Mouse (Mus musculus) megakaryocyte-erythroid progenitor cell, adult 5-6 weeks (primary cell): ENCODE results near the gene Ciao2b. TPM values are rescaled to one million over a fixed set of nuclear protein-coding genes. Genes with fewer than 3 reads are reported as not detected.

ENCODE experiments used
- ATAC-seq: replicated peaks from 2 replicates; pipeline ENCODE4 v1.8.0; 2016; ENCODE audit warnings: mild to moderate bottlenecking, inconsistent platforms; ENCODE audit not compliant: severe bottlenecking, poor library complexity, low FRiP score, low TSS enrichment
- total RNA-seq, 2 experiments: library from RNA; stranded (forward) in 1 of 2; stranded (reverse) in 1 of 2; fragments of 200-1000, 215-1000 nt in 1 of 2; fragments of >200 nt in 1 of 2; fragmentation: Nextera tagmentation in 1 of 2; gene quantifications; 2 replicates each; pipeline ENCODE4 v1.2.3; 2014 to 2017

The Ciao2b gene
- total RNA-seq, 2 experiments from 2014 or later, result 27.7 to 66.1 TPM

GRCm38 (mm10) chr8:104627065-104627740 lies 14.6 kb downstream of the Ciao2b start:
- no peak for ATAC-seq

GRCm38 (mm10) chr8:104624161-104624560 lies 17.6 kb downstream of the Ciao2b start, which contains the start of gene Cdh16:
Cdh16 (minus strand) TSS chr8:104624396.
- ATAC-seq, result no peak

DNA sequence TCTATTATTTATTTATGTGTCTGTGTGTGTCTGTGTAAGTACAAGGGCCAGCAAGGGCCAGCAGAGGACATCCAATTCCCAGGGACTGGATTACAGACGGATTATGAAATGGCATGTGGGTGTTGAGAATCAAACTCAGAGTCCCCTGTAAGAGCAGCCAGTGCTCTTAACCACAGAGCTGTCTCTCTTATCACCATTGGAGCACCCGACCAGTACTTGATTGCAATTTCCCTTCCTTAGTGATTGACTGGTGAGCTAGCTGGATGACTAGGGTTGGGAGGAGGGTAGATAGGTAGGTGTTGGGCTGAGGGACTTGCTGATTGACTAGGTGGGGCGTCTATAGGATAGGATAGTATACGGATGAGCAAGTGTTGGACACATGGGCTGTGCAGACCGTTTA lies 21.0 kb downstream of the Ciao2b start:
- peak; percentile 31; the same call in 1 of the 2 replicates for ATAC-seq

DNA sequence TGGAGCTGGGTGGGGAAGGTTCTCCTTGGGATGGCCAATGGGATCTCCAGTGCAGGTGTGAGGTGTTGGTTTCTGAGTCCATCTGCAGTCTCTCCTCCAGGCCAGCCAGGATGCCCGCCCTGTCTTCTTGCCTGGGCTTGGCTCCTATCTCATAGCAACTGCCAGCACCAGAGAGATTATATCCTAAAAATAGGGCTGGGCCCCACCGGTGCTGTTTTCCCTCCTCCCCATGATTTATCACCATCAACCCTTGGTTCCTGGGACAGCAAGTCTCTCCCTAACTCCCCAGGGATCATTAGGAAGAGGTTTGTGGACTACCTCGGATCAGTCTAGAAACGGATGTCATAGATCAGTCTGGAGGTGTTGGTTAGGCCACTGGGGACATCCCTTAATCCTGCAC lies 28.6 kb downstream of the Ciao2b start:
- no peak for ATAC-seq

DNA sequence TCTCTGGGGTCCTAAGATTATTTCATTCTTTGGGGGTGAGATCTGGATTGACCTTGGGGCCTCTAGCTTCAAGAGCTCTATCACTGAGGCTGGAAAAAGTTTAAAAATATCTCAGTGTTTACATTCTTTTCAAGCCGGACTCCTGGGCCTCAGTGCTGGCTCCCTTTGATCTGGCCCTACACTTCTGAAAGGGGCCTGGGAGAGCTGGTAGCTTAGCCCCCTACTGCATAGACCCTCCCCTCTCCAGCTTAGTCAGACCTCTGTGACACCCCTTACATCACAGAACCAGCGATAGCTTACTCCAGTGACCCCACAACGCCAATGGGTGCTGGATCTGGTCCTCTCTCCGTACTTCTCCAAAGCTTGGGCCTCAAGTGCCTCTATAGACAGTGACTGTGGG lies 30.2 kb downstream of the Ciao2b start:
- ATAC-seq, result no peak

- no peak for ATAC-seq
Observed at GRCm38 (mm10) chr8:104610185-104610766, 31.5 kb downstream of the Ciao2b start.

GRCm38 (mm10) chr8:104609222-104609621 lies 32.5 kb downstream of the Ciao2b start:
- no peak for ATAC-seq

- ATAC-seq, result no peak
Observed at GRCm38 (mm10) chr8:104607944-104608343, 33.8 kb downstream of the Ciao2b start.

DNA sequence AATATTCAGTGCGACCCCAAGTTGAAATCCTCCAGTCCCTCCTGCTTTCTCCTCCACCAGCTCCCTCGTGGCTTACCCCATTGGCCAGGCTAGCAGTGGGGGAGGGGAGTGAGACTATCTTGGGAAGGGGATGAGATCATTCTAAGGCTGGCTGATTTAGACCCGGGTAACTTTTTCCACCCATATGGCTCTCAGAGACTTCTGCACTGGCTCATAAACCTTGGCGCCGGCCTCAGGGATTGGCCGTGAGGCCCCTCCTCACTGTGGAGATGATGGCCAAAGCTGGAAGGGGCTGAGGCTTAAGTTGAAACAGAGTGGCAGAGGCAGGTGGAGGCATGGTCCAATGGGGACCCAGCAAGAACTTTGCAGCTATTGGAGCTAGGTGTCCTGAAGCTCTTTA lies 35.4 kb downstream of the Ciao2b start:
- no peak for ATAC-seq

DNA sequence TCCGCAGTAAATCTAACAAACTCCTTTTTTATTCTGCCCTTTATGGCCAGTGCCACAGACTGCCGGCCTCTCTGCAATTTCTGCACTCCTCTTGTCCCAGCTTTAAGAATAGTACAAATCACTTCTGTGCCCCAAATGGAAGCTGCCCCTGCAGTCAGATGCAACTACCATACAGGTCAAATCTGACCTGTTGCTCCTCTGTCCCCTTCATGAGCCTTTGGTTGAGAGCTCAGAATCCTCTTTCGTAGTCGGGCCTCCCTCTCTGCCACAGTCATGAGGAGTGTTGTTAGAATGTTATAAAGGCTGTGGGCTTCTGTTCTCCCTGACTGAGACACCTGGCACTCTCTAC lies 38.5 kb downstream of the Ciao2b start:
- ATAC-seq, result no peak

DNA sequence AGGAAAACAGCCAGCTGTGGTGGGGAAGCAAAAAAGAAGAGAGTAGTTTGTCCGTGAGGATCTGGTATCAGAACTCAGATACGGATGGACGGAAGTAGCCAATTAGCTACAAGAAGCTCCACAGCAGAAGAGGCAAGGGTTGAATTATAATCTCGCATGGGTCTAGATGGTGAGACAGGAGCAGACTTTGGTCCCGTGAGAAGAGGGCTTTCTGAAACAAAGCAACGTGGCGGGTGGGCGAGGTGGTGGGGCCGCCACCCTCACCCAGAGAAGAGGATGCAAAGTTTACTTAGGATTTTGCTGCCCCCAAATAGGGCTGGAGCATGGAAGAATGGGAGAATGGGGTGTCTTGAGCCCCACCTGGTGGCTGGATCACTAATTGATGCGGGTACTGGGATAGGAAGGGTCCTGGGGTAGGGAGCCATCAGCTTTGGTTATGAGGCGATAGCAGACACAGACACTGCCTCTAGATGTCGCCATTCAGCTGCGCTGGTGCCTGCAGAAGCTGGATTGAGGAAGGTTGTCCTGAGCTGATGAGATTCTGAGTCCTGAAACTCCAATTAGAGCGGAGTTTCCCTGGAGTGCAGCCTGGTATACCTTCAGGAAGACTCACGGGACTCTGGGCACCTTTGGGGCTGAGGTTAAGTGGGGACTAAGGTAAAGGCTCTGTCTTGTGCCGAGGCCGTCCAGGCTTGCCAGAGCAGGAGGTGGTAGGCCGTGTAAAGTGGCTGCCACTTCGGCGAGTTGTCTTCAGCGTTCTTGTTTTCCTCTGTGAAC lies 39.1 kb downstream of the Ciao2b start:
- peak; percentile 98 for ATAC-seq

DNA sequence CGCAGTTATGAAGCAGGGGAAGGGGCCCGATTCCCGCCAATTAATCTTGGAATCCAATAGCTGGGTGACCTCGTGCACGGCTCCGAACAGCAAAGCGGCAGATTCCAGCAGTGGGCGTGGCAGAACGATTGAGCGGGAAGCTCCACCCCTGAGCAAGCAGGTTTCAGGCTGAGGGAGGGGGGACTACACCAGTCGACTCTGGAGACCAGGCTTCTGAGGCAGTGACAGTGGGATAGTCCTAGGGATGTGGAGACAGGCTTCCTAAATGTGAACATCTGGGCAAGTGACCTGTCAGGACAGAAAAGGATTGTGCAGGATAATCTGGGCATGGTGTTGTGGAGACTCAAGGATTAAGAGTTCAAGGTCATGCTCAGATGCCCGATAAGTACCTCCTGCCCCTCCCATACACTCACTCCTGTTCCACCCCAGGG lies 39.8 kb downstream of the Ciao2b start:
- no peak for ATAC-seq

GRCm38 (mm10) chr8:104601386-104601785 lies 40.4 kb downstream of the Ciao2b start:
- no peak for ATAC-seq

DNA sequence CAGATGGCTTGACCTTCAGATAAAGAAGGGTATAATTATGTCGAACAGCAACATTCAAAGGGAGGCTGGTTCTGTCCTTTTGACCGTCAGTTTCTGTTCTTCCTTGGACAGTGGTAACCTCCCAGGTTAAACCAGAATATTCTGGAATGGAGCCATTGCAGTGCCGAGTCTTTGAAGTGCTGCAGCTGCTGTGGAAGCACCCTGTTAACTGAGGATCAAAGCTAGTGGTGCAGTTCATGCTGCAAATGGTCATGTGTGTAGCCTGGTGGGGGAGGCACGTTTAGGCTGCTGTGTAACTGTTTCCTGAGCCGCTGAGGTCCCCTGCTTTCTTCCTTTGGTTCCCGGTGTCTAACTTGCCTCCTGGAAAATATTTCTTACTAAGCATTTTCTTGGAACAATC lies 43.3 kb downstream of the Ciao2b start:
- ATAC-seq, result no peak

DNA sequence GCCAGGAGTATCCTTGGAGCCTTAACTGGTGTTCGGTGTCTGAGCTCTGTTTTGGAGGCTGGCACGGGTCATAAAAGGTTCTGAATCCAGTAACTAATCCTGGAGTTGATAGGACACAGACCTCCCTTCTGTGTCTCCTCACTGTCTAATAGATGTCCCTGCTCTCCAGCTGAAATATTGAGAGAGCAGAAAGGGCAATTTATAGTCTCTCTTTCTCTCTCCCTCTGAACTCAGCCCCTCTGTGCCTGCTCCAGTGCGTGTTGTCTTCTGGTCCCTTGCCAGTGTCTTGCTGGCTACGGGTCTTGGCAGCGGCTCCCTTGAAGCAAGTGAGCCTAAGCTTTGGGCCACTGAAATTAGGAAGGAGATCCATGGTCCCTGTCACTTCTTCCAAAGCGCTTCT lies 44.1 kb downstream of the Ciao2b start:
- ATAC-seq, result no peak

- ATAC-seq, result peak; percentile 83
Observed at GRCm38 (mm10) chr8:104595773-104596536, 45.8 kb downstream of the Ciao2b start.

GRCm38 (mm10) chr8:104594611-104595362 lies 47.0 kb downstream of the Ciao2b start:
- no peak for ATAC-seq

DNA sequence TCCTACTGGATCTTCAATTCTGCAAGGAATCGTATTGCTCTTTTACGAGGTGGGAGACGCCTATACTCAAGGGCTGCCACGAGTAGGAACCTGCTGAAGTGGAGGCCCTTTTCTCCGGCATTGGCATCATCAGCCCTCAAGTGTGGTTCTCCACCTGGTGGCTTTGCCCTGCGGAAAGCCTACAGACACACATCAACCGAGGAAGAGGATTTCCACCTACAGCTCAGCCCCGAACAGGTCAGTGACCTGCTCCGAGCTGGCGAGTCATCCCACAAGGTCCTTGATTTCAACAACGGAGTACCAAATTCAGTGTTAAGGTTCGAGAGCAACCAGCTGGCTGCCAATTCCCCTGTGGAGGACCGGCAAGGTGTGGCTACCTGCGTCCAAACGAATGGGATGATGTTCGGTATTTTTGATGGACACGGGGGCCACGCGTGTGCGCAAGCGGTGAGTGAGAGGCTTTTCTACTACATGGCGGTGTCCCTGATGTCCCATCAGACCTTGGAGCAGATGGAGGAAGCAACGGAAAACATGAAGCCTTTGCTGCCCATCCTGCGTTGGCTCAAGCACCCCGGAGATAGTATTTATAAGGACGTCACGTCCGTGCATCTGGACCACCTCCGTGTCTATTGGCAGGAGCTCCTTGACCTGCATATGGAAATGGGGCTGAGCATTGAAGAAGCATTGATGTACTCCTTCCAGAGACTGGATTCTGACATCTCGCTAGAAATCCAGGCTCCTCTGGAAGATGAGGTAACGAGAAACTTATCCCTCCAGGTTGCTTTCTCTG lies 48.0 kb downstream of the Ciao2b start:
- no peak for ATAC-seq

DNA sequence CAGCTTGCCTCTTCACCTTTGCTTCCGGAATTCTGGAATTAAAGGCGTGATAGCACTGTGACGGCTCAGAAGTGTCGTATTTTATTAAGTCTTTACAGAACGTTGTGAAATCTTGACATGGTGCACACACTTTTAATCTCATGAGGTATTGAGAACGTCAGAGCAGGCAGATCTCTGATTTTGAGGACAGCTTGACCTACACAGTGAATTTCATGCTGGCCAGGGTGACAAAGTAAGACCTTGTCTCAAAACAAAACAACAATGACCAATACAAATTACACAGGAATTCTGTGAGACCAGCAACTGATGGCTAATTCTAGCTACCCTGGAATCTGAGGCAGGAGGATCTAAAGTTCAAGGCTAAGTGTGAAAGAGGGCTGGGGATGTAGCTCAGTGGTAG lies 49.2 kb downstream of the Ciao2b start:
- no peak for ATAC-seq
